Mouse (Mus musculus) midbrain, embryonic 11.5 days (tissue): ENCODE results near the gene Kbtbd12. TPM values are rescaled to one million over a fixed set of nuclear protein-coding genes. Genes with fewer than 3 reads are reported as not detected.

ENCODE experiments used
- ATAC-seq: fragments of 200-750 bp; cut with Nextera tagmentation; 2 replicates; pipeline ENCODE4 v1.8.0; 2017; ENCODE audit warnings: moderate TSS enrichment, moderate library complexity; ENCODE audit not compliant: low FRiP score
- DNase-seq: peaks from one replicate; pipeline ENCODE4 v3.0.0; 2015; ENCODE audit warnings: low spot score; ENCODE audit errors: missing footprints
- H3K27ac ChIP-seq: fragments of 300-500 bp; sonication (generic); 2 replicates; pipeline ENCODE4 v1.5.1; 2014; ENCODE audit warnings: low read depth, low read length
- H3K27me3 ChIP-seq: fragments of 300-500 bp; sonication (generic); 2 replicates; pipeline ENCODE4 v1.6.1; 2014; ENCODE audit warnings: mild to moderate bottlenecking, low read length, moderate library complexity, mixed read lengths; ENCODE audit not compliant: control insufficient read depth, insufficient read depth
- H3K36me3 ChIP-seq: fragments of 300-500 bp; sonication (generic); 2 replicates; pipeline ENCODE4 v1.6.1; 2014; ENCODE audit warnings: mild to moderate bottlenecking, low read length, moderate library complexity, mixed read lengths; ENCODE audit not compliant: control insufficient read depth, insufficient read depth
- H3K4me1 ChIP-seq: fragments of 300-500 bp; sonication (generic); 2 replicates; pipeline ENCODE4 v1.6.1; 2014; ENCODE audit warnings: low read length; ENCODE audit not compliant: control insufficient read depth, insufficient read depth
- H3K4me2 ChIP-seq: fragments of 300-500 bp; sonication (generic); 2 replicates; pipeline ENCODE4 v1.6.1; 2014; ENCODE audit warnings: mild to moderate bottlenecking, moderate library complexity
- H3K4me3 ChIP-seq: fragments of 300-500 bp; sonication (generic); 2 replicates; pipeline ENCODE4 v1.5.1; 2014; ENCODE audit warnings: low read depth, low read length
- H3K9ac ChIP-seq: fragments of 300-500 bp; sonication (generic); 2 replicates; pipeline ENCODE4 v1.6.1; 2014; ENCODE audit warnings: low read length
- H3K9me3 ChIP-seq: fragments of 300-500 bp; sonication (generic); 2 replicates; pipeline ENCODE4 v1.6.1; 2016; ENCODE audit warnings: low read length; ENCODE audit not compliant: control insufficient read depth
- WGBS: fragments of 180-500 bp; shearing (Covaris S2); extraction: QIAGEN DNeasy Blood & Tissue Kit; methylation state at CpG from one replicate; pipeline ENCODE4 v1.1.7; 2014; 5-methylcytosine and 5-hydroxymethylcytosine counted together
- polyA plus RNA-seq: library from polyadenylated mRNA; unstranded; fragments of >200 nt; fragmentation: Nextera tagmentation; extraction: Ambion mirVana; gene quantifications from 2 replicates; pipeline ENCODE4 v1.2.1, GENCODE M21; 2014

The Kbtbd12 gene
- polyA plus RNA-seq, 1 experiment from 2014 or later: not detected

DNA sequence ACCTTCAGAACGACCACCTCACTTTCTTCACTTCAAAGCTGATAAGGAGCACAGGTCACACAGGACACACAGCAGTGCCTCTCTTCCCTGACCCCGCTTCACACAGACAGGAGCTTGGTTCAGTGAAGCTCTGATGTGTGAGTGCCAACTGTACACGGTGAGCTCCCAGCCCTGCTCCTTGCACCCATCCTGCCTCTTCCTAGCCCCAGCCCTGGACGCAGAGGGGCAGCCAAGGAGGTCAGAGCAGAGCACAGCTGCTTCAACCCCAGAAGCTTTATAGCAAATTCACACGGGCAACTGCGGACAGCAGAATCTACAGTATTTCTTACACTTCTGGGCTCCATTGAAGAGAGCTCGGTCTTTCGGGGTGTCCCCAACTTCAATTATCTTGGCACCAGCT is 123.8 kb downstream of the Kbtbd12 start:
- Histone ChIP-seq H3K4me2 (no peak overlapping the region), H3K9ac (no peak overlapping the region), H3K4me1 (peaks cover 10% of the 10 kb centered on the region), H3K4me3 (no peak overlapping the region), H3K27me3 (no peaks in the 10 kb centered on the region), H3K36me3 (peaks cover 43% of the 10 kb centered on the region), H3K27ac (no peak overlapping the region), H3K9me3 (no peaks in the 10 kb centered on the region)
- 92% methylated on average over 8 of the region's 8 CpGs for WGBS
- ATAC-seq: no peak
- DNase-seq: no peak

DNA sequence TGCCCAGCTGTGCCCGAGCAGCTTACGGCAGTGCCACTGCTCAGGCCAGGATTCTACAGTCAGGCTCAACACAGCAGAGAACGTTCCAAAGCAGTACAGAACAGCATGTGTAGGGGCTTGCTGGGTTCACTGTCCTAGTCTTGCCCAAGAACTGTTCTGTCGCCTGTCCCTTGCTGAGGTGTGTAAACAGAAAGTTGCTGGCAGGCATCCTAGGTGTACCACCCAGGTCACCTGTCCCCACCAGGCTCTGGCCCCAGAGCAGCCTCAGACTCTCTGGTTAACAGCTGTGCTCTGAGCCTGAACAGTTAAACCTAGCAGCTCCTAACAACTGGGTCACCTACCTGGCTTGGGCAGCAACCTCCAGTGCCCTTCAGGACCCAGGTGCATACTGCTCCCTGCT is 134.7 kb downstream of the Kbtbd12 start:
- peaks cover 37% of the 10 kb centered on the region for H3K36me3 ChIP-seq
- H3K4me2 ChIP-seq: no peak overlapping the region
- H3K27me3 ChIP-seq: no peaks in the 10 kb centered on the region
- no peak overlapping the region for H3K9ac ChIP-seq
- no peak overlapping the region for H3K27ac ChIP-seq
- no peak for ATAC-seq
- H3K9me3 ChIP-seq: no peaks in the 10 kb centered on the region
- peaks cover 5% of the 10 kb centered on the region; the same call in 1 of the 2 replicates for H3K4me1 ChIP-seq
- DNase-seq: no peak
- 96% methylated on average over 4 of the region's 4 CpGs for WGBS
- H3K4me3 ChIP-seq: no peak overlapping the region

GRCm38 (mm10) chr6:88502030-88502970 is 135.4 kb downstream of the Kbtbd12 start:
- Histone ChIP-seq H3K4me2 (no peak overlapping the region), H3K4me1 (peaks cover 5% of the 10 kb centered on the region; the same call in 1 of the 2 replicates), H3K27ac (no peak overlapping the region), H3K27me3 (no peaks in the 10 kb centered on the region), H3K9me3 (no peaks in the 10 kb centered on the region), H3K4me3 (no peak overlapping the region), H3K9ac (no peak overlapping the region), H3K36me3 (peaks cover 36% of the 10 kb centered on the region)
- DNase-seq (peak; percentile 8), ATAC-seq (no peak)
- WGBS: 85% methylated on average over 13 of the region's 13 CpGs

DNA sequence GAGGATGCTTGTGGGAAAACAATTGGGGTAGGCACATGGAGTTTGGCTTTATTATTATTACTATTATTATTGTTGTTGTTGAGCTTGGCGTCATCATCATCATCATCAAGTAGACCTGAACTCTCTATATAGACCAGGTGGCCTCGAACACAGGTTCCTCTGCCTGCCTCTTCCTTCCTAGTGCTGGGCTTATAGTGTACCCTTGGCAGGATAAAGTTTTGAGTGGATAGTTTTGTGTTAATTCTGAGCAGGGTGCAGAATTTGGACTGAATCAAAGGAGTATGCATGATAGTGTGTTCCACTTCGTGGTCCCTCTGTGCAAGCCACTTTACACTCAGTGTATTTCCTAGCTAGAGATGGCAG is 137.4 kb downstream of the Kbtbd12 start:
- Histone ChIP-seq H3K9ac (peak overlapping the region; percentile 67), H3K36me3 (peaks cover 20% of the 10 kb centered on the region), H3K4me3 (peak overlapping the region; percentile 46), H3K27ac (no peak overlapping the region), H3K27me3 (no peaks in the 10 kb centered on the region), H3K4me1 (peaks cover 5% of the 10 kb centered on the region; the same call in 1 of the 2 replicates), H3K4me2 (peak overlapping the region; percentile 95), H3K9me3 (no peaks in the 10 kb centered on the region)
- DNase-seq (peak; percentile 86), ATAC-seq (no peak; the same call in 1 of the 2 replicates)
- WGBS: 8% methylated on average over 3 of the region's 3 CpGs

GRCm38 (mm10) chr6:88499481-88500404 is 138.0 kb downstream of the Kbtbd12 start:
- peaks cover 15% of the 10 kb centered on the region for H3K36me3 ChIP-seq

More at GRCm38 (mm10) chr6:88499481-88500404, 138.0 kb downstream of the Kbtbd12 start:
- ATAC-seq (peak; percentile 87), DNase-seq (peak; percentile 97)
- Histone ChIP-seq H3K27me3 (no peaks in the 10 kb centered on the region), H3K4me2 (peak overlapping the region; percentile 95), H3K27ac (no peak overlapping the region), H3K9me3 (no peaks in the 10 kb centered on the region), H3K9ac (peak overlapping the region; percentile 67), H3K4me1 (peaks cover 5% of the 10 kb centered on the region; the same call in 1 of the 2 replicates), H3K4me3 (peak overlapping the region; percentile 46)
- 2% methylated on average over 76 of the region's 76 CpGs for WGBS

Other genes starting within 250 kb of the Kbtbd12 start
- 33.7 and 39.6 TPM in 2 replicates for gene Eefsec, start 191.4 kb downstream of the Kbtbd12 start, polyA plus RNA-seq
- 164 and 165 TPM in 2 replicates for gene Ruvbl1, start 172.5 kb downstream of the Kbtbd12 start, polyA plus RNA-seq
- 152 and 165 TPM in 2 replicates for gene Sec61a1, start 119.0 kb downstream of the Kbtbd12 start, polyA plus RNA-seq
- 1.7 and 2.8 TPM in 2 replicates for gene Mgll, start 86.5 kb upstream of the Kbtbd12 start, polyA plus RNA-seq
- 15.4 and 17.4 TPM in 2 replicates for gene Abtb1, start 204.0 kb upstream of the Kbtbd12 start, polyA plus RNA-seq
- gene Podxl2, start 237.1 kb upstream of the Kbtbd12 start, polyA plus RNA-seq: 118 and 119 TPM in 2 replicates